Mouse (Mus musculus) activated CD4-positive, CD25-positive, alpha-beta regulatory T cell, adult 4 months (primary cell): Measurements from ENCODE around the gene Map3k7cl. TPM values are rescaled to one million over a fixed set of nuclear protein-coding genes. Genes with fewer than 3 reads are reported as not detected.

Experiments
- ATAC-seq: one replicate; pipeline ENCODE4 v1.8.0; 2017
- polyA plus RNA-seq, 2 experiments: library from polyadenylated mRNA; unstranded; fragments of 100-300 nt; shearing (Covaris generic); gene quantifications; one replicate each; pipeline ENCODE4 v1.2.1; 2017

Gene Map3k7cl
- polyA plus RNA-seq, result not detected

DNA sequence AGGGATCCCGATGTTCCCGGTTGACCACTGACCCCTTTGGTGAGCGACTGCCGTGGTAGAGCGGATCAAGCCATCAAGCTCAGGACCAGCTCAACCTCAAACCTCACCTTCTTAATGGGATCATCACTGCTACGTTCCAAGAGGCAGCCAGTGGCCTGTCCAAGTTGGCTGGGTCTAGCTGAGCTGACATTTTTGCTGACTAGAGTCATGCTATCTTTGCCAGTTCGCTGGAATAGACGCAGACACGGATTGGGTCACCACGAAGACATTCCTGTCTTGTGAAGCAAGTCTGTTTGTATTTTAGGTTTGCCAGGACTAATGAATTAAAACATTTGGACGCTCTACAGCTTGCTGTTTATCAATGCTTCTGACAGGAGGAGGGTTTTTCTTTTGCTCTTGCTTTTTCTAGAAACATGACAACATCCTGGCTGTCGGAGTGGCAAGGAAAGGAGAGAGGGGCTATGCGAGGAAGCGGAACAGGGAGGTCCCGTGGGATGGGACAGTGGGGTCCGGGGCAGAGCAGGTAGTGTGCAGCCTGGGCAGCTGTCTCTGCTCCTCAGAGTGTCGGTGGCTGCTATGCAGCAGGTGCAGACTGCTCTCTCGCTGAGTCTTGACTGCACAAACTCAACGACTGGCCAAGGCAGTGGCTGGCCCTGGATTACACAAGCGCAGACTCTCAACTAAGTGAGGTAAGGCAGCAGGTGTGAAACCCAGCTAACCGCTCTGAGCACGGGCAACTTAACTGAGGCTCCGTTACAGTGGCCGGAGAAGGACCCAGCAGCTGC, at the start of gene Map3k7cl:
Map3k7cl (plus strand) TSS at position 424 of the 785 bp plus-strand sequence.
- ATAC-seq, result no peak

DNA sequence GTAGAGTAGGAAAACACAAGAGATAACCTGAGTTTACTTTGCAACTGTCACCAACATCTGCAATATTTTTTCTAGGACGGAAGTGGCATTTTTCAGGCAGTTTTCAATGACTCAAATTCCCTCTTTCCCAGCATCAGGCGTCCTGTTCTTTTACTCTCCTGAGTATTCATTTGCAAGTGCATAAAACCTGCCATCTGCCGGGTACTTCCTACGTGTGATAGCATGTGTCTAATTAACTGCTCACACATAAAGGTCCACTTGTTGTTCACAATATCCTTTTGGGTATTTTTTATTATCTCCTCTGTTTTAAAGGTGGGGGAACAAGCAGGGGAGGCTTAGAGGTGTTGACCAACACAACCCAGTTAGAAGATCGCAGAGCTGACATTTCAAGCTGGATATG, 41.4 kb upstream of the Map3k7cl start:
- ATAC-seq, result no peak

DNA sequence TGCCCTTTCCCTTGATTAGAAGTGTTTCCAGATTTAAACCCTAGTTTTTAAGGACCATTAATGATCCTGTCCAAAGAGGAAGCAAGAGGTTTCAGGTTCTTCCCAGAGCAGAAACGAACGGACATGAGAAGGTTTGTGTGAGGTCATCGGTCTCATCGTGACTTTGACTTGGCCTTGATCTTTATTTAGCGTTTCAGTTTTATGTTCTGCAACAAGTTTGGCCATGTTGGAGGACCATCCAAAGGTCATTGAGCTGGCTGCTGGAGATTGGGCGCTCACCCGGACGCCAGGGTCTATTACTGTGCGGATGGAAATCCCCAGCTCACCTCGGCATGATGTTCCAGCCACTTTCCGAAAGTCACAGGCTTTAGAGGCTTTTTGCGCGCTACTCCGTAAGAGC, 40.8 kb upstream of the Map3k7cl start:
- ATAC-seq, result no peak

DNA sequence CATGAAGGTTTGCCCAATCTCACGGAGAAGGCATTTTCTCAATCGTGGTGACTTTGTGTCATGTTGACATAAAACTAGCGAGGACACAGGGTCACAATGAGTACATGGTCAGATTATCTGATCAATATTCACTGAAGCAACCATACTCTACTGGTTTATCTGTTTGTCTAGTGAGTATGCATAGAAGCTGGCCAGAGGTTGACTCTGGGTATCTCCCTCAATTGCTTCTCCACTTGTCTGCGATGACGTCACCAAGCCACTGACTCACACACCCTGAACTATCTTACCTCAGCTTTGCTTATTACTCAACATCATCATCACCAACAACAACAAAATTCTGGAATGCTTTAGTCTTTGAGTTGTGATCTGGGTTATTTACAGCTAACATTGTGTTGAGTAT, 28.9 kb upstream of the Map3k7cl start:
- no peak for ATAC-seq

DNA sequence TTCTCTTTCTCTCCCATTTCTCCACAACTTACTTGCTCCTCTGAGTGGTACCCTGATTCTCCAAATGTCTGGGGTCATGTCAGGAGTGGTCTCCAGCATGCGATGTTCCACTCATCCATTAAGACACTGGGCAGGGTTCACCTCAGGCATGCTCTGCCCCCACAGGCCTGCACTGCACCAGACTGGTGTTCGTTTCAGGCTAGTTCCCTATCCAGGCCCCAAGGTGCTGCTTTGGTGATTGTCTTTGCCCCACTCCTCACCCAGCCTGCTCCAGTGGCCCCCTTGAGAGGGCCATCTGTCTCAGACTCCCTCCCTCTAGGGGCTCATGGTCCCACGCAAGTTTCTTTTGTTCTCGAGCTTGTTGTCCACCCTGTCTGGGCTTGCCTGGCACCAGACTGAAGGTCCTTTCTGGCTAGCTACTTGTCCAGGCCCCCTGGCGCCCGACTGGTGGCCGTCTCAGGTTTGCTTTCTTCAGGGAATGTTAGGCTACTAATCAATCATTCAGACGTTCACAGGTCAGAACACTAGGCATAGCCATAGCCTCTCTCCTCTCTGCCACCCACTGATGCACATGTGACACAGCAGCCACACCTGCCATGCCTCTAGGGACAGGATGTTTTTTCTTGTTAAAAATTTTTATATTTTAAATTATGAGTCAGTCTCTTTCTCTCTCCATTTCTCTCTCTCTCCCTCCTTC, 25.4 kb upstream of the Map3k7cl start:
- ATAC-seq, result no peak

DNA sequence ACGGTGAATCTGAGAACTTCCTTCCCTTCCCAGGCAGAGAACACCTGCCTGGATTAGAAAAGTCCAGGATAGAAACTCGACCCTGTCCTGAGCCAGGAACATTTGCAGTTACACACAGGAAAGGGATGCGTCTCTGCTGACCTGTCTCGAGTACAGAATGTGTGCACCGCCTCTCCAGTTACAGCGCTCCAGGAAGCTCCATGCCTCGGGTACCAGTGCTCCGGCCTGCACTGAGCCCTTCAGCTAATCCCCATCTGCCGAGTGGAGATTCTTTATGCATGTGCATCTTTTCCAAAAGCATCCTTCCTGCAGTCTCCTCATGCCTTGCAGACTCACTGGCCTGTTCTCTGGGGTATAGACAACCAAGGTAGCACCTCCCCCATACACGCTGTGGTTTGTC, 24.4 kb upstream of the Map3k7cl start:
- ATAC-seq, result no peak

DNA sequence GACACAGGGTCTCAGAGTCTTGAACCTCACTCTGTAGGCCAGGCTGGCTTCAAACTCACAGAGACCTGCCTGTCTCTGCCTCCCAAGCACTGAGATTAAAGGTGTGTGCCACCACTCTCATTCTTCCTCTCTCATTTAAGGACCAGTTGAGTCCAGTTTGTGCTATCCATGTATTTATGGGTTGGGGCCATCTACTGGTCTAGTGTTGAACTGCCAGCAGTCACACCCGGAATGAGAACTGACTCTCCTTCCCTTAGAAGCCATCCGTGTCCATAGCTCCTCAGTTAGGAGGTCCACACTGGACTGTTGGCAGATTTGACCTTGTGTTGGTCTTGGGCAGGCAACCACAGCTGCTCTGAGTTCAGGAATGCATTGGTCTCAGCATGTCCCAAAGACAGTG, 4.8 kb upstream of the Map3k7cl start:
- ATAC-seq, result no peak

DNA sequence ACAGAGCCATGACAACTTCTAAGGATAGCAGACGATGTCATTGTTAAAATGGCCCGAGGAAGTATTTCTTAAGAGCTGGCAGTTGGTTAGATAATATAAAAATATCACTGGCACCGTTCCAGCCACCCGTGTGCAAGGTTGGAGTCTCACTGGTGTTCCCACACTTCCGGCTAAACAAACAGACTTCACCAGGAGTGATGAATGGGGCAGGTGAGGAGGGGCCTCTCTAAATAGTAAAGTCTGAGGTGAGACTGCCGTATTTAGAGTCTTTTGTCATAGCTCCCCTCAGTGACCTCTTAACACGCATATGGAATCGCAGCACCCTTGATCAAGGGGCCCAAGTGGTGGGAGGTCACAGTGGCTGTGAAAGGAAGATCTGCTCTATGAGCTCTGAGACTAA, 3.2 kb downstream of the Map3k7cl start:
- no peak for ATAC-seq

DNA sequence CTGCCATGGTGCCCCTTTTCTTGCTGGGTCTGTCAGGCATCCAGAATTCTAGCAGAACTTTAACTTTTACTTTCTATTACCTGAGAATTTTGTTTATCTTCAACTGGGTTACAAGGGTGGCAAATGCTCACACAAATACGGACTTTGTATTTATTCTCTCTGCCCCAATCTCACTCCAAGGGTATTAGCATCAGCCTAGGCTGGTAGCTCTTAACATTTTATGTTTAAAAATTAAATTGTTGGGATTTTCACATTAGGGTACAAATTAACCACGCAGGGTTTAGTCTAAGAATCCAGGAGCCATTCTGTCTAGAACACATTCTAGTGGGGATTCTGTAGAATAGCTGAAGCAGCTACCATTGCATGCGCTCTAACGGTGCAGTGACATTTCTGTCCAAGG, 8.4 kb downstream of the Map3k7cl start:
- no peak for ATAC-seq

DNA sequence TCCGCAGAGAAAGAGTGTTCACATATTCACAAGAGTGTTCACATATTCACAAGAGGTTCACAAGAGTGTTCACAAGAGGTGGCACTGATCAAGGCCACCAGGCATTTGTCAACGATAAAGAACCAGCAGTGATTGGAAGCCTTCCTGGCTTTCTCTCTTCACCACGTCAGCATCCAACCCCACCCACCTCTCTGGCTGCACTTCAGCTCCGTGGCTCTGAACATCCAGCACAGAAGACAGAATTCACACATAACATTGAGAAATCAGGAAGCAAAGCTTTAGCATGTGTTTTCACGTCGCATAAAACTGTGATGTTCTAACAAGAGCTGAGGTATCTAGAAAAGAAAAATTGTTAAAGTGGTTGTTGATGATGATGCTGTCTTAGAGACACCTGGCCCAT, 10.4 kb downstream of the Map3k7cl start:
- ATAC-seq, result no peak

DNA sequence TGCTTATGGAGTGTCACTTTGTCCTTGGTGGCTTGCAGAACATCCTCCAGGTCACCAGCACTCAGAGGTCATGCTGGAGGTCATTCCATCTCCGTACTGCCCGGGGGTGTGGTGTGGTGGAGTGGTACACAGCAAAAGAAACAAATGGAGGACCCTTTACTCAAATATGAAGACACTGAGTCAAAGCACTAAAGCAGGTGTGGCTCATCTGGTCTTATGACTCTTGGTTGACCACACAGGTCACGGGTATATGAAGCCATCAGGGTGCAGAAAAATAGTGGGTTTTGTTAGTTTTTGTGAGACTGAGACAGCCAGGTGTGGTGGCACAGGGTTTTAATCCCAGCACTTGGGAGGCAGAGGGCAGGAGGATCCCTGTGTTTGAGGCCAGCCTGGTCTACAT, 11.4 kb downstream of the Map3k7cl start:
- no peak for ATAC-seq

DNA sequence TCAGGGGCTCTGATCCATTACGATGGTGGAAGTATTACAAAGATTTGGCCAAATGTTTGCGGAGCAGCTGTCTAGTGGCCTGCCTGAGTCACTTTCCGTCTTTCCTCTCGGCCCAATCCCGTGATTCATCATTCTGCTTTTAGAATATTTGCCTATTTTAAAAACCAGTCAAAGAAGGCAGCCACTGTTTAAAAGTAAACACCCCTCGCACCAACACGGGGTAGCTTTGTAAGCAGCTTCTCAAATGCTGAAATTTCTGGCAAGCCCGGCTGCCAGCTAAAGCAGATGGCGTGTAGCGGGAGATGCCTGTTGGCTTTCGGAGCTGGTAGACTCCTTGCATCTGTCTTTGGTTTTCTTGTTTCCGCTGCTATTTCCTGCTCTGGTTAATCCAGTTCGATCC, 14.4 kb downstream of the Map3k7cl start:
- ATAC-seq, result no peak

DNA sequence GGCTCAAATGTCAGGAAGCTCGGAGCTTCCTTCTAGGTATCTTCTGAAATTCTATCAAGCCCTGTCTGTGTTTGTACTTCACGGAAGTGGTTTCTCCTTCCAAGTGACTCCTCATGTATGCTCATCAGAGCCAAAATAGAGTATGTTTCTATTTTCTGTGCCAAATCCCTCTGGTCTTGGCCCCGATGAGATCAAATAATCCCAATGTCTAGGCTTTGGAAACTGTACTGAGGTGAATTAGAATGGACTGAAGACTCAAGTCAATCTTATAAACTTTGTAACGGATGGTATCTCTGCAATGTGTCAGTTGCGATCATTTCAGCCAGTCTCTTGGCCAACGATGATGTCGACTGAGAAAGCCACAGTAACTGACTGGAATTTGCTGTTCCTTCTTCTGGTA, 15.1 kb downstream of the Map3k7cl start:
- ATAC-seq, result no peak

DNA sequence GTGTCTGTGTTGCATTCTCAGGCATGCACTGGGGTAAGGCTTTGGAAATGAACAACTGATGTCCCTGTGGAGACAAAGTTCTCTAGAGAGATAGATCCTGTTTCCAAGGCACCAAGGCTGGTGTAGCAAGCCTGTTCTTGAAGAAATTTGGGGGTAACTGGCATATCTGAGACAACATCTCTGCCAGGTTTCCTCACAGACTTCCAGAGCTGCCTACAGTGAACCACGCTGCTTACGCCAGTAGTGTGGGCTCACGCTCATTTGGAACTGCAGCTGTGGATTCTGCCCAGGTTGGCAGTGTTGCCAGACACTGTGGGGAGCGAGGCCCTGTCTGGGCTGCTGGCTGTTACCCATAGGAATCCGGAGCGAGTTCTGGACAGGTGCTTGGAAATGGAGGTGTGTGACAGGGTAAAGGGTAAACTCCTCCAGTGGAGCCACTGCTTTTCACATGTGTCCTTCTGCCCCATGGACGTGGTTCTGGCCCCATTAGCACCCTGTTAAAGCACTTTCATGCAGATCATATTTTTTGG, 16.5 kb downstream of the Map3k7cl start:
- ATAC-seq, result no peak

DNA sequence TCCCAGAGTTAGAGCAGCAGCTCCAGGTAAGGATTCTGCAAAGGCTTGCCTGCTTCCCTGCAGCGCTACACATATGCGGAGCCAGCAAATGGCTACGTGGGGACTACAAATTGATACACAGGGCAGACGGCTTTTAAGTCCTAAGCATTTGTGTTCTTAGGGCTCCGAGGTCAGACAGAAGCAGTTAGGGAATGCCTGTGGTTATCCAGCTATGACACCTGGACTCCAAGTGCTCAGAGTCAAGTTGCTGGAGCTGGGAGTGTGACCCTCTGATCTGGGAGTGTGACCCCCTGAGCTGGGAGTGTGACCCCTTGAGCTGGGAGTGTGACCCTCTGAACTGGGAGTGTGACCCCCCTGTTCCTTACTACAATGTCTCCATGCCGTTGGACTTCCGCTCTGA, 17.2 kb downstream of the Map3k7cl start:
- ATAC-seq, result no peak

DNA sequence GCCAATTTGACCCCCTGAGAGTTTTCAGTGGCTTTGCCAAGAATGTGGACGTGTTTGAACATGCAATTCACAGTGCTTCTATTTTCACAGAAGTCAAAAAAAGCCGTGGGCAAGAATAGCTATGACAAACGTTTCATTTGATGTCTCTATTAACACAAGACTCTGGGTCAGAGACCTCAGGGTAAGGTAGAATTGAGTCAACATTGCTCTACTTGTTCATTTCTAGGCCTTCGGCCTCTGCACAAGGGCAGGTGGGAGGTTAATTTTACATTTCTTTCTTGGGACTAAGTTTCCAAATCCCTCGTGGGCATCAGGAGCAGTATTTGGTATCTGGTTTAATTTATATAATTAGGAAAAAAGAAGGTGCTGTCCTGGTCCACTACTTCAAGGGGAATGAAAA, 20.3 kb downstream of the Map3k7cl start:
- no peak for ATAC-seq

DNA sequence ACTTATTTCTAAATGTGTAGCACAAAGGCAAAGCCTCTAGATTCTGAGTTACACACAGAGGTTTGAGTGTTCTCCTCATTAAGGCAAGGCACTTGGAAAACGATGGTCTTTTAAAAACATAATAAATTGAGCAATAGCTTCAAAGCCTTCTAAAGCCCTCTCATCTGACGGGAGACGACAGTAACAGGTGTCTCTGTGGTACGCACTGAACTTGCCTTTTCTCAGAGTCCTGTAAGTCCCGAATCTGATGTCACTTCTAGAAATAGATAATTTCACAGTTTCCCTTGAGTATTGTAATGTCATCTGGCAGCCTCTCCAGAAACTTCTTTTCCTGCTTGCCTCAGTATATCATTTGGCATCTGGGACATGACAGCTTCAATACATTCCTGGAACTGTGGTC, 21.0 kb downstream of the Map3k7cl start:
- ATAC-seq, result no peak

DNA sequence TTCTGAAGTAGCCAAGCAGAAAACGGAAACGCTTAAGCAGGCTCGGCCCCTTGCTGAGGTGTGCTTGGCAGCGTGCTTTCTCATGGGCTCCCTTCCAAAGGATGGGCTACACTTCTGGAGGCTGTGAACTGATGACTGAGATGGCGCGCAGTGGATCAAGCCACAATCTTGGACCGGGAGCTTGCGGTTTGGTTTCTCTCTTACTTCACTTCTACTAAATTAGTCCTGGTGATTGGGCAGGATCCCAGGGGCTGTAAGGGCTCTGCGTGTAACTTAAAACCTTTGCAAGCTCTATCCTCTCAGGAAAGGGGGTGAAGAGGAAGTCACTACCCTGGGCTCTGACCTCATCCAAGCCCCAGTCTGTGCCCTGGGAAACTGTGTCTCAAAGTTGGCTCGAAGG, 22.5 kb downstream of the Map3k7cl start:
- ATAC-seq, result no peak

DNA sequence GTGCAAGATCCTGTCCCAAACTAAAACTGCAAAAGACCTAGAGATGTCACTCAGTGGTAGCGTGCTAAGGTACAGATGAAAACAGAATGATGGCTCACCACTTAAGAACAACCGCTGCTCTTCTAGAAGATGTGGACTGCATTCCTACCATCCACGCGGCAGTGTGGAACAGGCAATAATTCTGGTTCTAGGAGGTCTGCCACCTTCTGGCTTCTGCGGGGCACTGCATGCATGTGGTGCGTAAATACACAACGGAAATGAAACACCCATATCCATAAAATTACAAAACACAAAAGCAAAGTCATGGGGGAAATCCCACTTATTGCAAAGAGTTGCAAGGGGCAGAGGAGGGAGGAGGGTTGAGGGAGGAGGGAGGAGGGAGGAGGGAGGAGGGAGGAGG, 25.8 kb downstream of the Map3k7cl start:
- ATAC-seq, result no peak

DNA sequence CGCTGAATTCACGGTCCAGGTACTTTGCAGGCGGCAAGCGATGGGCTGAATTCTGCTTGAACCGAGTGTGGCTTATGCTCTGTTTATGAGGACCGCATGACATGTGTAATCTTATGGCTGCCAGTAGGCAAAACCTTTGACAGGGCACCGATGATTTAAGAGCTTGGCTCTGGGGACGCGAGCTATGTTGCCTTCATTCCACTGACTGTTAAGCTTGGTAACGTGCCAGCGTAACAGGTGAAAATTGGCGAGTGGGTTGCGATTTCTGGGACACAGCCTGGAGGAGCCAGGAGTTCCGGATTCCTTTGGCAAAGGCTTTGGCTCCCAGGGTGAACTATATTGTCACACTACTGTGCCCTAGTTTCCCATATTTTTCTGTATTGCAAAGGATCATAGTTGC, 26.3 kb downstream of the Map3k7cl start:
- no peak for ATAC-seq

DNA sequence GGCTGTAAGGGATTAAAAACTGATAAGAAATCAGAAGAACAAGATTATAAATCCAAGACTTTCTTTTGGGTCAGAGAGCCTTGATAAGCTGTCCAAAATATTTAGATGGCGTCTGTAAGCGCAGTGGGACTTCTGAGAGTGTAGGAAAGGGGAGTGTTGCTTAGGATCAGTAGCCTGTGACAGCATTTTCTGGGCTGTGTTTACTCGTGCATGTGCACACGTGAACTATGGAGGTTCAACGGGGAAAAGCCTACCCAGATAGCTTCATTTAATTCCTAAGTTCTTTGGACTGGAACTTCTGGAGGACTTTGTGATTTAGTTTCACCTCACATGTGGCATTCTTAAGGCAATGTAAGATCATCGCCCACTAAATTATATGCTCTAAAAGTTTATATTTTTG, 29.6 kb downstream of the Map3k7cl start:
- no peak for ATAC-seq

DNA sequence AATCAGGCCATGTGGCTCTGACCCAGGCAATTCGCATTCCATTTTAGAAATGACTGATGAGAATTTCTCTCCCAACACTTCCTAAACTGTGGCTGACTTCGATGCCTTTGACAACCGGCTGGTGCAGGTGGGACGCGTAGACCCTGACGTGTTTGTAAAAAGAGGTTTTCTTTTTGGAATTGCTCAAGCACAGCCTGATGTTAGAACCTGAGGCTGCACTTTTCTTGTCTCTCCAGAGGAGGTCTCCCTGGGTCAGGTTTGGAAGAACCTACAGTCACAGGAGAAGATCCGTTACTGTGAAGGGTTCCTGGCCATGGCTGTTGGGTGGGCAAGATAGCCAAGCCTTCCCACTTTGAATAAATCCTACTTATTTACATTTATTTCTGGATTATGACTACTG, 31.5 kb downstream of the Map3k7cl start:
- ATAC-seq, result no peak

DNA sequence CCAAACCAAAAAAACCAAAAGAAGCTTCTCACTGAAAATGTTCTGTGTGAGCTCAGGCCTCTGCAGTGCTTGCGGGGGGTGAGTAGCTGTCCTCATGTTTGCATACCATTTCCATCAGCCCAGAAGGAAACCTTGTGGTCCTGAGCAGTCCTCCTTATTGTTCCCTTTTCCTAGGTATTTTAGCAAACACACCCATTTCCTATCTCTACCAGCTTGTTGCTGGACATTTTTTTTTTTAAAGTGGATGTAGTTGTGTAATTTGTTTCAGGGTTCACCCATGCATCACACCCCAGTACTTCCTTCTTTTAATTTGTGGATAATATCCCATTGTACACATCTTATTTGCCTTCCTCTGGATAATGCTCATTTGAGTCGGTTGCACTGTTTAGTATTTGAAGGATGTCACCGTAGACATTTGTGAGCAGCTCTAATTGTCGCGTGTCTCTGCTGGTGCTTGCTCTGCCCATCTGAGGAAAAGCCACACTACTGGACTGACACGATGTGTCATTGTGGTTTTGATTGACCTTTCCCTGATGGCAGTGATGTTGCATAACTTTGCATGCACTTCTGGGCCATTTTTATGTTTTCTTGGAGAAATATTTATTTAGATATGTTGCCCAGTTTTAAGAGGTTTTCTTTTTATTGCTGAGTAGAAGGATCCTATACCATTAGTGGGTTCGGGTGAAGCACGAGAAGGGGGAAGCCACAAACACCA, 32.6 kb downstream of the Map3k7cl start:
- no peak for ATAC-seq

DNA sequence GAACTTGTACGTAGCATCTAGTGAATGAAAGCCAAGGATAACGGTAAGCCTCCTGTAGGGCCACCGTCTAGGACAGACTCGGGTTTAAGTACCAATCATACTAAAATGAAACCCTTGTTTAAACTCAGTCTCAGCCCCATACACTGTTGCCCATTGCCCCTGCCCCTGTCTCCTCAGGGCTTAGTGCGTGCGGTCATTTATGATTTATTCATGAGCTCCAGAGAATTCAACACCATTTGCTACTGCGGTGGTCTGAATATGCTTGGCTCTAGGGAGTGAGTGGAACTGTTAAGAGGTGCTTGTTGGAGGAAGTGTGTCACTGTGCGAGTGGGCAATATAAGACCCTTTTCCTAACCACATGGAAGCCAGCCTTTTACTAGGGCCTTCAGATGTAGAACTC, 34.7 kb downstream of the Map3k7cl start:
- ATAC-seq, result no peak
